Mouse (Mus musculus) stomach, embryonic 16.5 days (tissue): ENCODE data around the gene AC134908.4. TPM values are rescaled to one million over a fixed set of nuclear protein-coding genes. Genes with fewer than 3 reads are reported as not detected.
A peak's percentile ranks its signal among the peaks of the same experiment; 100 is the strongest.

Experiments used
- ATAC-seq: fragments of 200-750 bp; cut with Nextera tagmentation; 2 replicates; pipeline ENCODE4 v1.8.0; 2017; ENCODE audit warnings: moderate number of reproducible peaks, moderate TSS enrichment; ENCODE audit not compliant: insufficient read depth, low FRiP score
- H3K27ac ChIP-seq: fragments of 300-500 bp; sonication (generic); 2 replicates; pipeline ENCODE4 v1.5.1; 2014; ENCODE audit warnings: low read length
- H3K27me3 ChIP-seq: fragments of 300-500 bp; sonication (generic); 2 replicates; pipeline ENCODE4 v1.6.1; 2014; ENCODE audit warnings: low read length, control low read depth, mixed read lengths; ENCODE audit not compliant: control insufficient read depth, insufficient read depth
- H3K36me3 ChIP-seq: fragments of 300-500 bp; sonication (generic); 2 replicates; pipeline ENCODE4 v1.6.1; 2014; ENCODE audit warnings: low read length; ENCODE audit not compliant: control insufficient read depth, insufficient read depth
- H3K4me1 ChIP-seq: fragments of 300-500 bp; sonication (generic); 2 replicates; pipeline ENCODE4 v1.6.1; 2014; ENCODE audit warnings: low read length, control low read depth, mixed read lengths; ENCODE audit not compliant: control insufficient read depth, insufficient read depth
- H3K4me2 ChIP-seq: fragments of 300-500 bp; sonication (generic); 2 replicates; pipeline ENCODE4 v1.6.1; 2014; ENCODE audit warnings: low read depth, low read length, mixed read lengths
- H3K4me3 ChIP-seq: fragments of 300-500 bp; sonication (generic); replicated peaks from 2 replicates; pipeline ENCODE4 v1.5.1; 2014; ENCODE audit warnings: mild to moderate bottlenecking, low read length
- H3K9ac ChIP-seq: fragments of 300-500 bp; sonication (generic); 2 replicates; pipeline ENCODE4 v1.6.1; 2014; ENCODE audit warnings: low read length
- H3K9me3 ChIP-seq: fragments of 300-500 bp; sonication (generic); replicated peaks from 2 replicates; pipeline ENCODE4 v1.6.1; 2016; ENCODE audit warnings: low read length, control low read depth; ENCODE audit not compliant: control insufficient read depth
- WGBS: fragments of 180-500 bp; shearing (Covaris S2); extraction: QIAGEN DNeasy Blood & Tissue Kit; methylation state at CpG from one replicate; pipeline ENCODE4 v1.1.7; 2014; 5-methylcytosine and 5-hydroxymethylcytosine counted together
- polyA plus RNA-seq: library from polyadenylated mRNA; unstranded; fragments of >200 nt; fragmentation: Nextera tagmentation; extraction: Ambion mirVana; gene quantifications from 2 replicates; pipeline ENCODE4 v1.2.1, GENCODE M21; 2015

Gene AC134908.4
- polyA plus RNA-seq, 1 experiment from 2014 or later: not detected

- WGBS: 9% methylated on average over 6 of the region's 6 CpGs
- ATAC-seq: 0 out of 2 replicates have a peak, but pooled peaks have one; percentile 48
Observed at GRCm38 (mm10) chr17:25801029-25801428, 5.6 kb upstream of the AC134908.4 start.

GRCm38 (mm10) chr17:25796951-25797369 lies 1.5 kb upstream of the AC134908.4 start, which contains the start of gene Metrn:
Gene Metrn (minus strand): TSS chr17:25797136.
- Histone ChIP-seq H3K27me3 (no peaks in the 10 kb centered on the region), H3K36me3 (no peaks in the 10 kb centered on the region), H3K9ac (peak within 1 kb of the TSS; percentile 80), H3K4me3 (peak within 1 kb of the TSS; percentile 87), H3K4me1 (peaks cover 31% of the 10 kb centered on the region), H3K9me3 (no peaks in the 10 kb centered on the region), H3K4me2 (peak within 1 kb of the TSS; percentile 93), H3K27ac (peak within 1 kb of the TSS; percentile 27)
- ATAC-seq: peak; percentile 76
- WGBS: under 1% methylated on average over 35 of the region's 35 CpGs

More at GRCm38 (mm10) chr17:25801029-25801428, 5.6 kb upstream of the AC134908.4 start:
- H3K9ac ChIP-seq: no peak overlapping the region
- no peaks in the 10 kb centered on the region for H3K9me3 ChIP-seq
- no peak overlapping the region for H3K4me2 ChIP-seq
- no peak overlapping the region for H3K4me3 ChIP-seq
- peaks cover 5% of the 10 kb centered on the region for H3K4me1 ChIP-seq
- peaks cover 2% of the 10 kb centered on the region; the same call in 1 of the 2 replicates for H3K27me3 ChIP-seq
- no peaks in the 10 kb centered on the region for H3K36me3 ChIP-seq
- no peak overlapping the region for H3K27ac ChIP-seq

- no peak for ATAC-seq
- Histone ChIP-seq H3K9me3 (no peaks in the 10 kb centered on the region), H3K36me3 (no peaks in the 10 kb centered on the region), H3K27ac (peak overlapping the region; percentile 27; the same call in 1 of the 2 replicates), H3K27me3 (no peaks in the 10 kb centered on the region), H3K4me3 (peak overlapping the region; percentile 87), H3K4me2 (peak overlapping the region; percentile 93), H3K4me1 (peaks cover 35% of the 10 kb centered on the region), H3K9ac (peak overlapping the region; percentile 80)
- 1% methylated on average over 37 of the region's 37 CpGs for WGBS
Observed at GRCm38 (mm10) chr17:25796211-25796771, 832 bp upstream of the AC134908.4 start.

- Histone ChIP-seq H3K4me1 (peaks cover 37% of the 10 kb centered on the region), H3K9ac (peak overlapping the region; percentile 80), H3K27me3 (no peaks in the 10 kb centered on the region), H3K4me3 (0 out of 2 replicates have a peak overlapping the region, but pooled peaks have one; percentile 3), H3K27ac (no peak overlapping the region), H3K36me3 (no peaks in the 10 kb centered on the region), H3K4me2 (peak overlapping the region; percentile 93; the same call in 1 of the 2 replicates), H3K9me3 (no peaks in the 10 kb centered on the region)
- WGBS: 88% methylated on average over 17 of the region's 17 CpGs
- no peak for ATAC-seq
Observed at GRCm38 (mm10) chr17:25794998-25795397, 461 bp downstream of the AC134908.4 start.

GRCm38 (mm10) chr17:25794197-25794596 lies 1.3 kb downstream of the AC134908.4 start:
- no peaks in the 10 kb centered on the region for H3K27me3 ChIP-seq
- no peak for ATAC-seq
- H3K36me3 ChIP-seq: no peaks in the 10 kb centered on the region
- no peak overlapping the region for H3K4me2 ChIP-seq
- H3K27ac ChIP-seq: 0 out of 2 replicates have a peak overlapping the region, but pooled peaks have one; percentile 17
- no peak overlapping the region for H3K9ac ChIP-seq
- WGBS: 71% methylated on average over 13 of the region's 13 CpGs
- no peak overlapping the region for H3K4me3 ChIP-seq
- H3K9me3 ChIP-seq: no peaks in the 10 kb centered on the region
- H3K4me1 ChIP-seq: peaks cover 37% of the 10 kb centered on the region

GRCm38 (mm10) chr17:25792615-25793014 lies 2.8 kb downstream of the AC134908.4 start, which contains the start of gene Fam173a:
Gene Fam173a (minus strand): TSS chr17:25792901.
- peak within 1 kb of the TSS; percentile 98 for H3K27ac ChIP-seq
- peaks cover 37% of the 10 kb centered on the region for H3K4me1 ChIP-seq
- H3K9ac ChIP-seq: peak within 1 kb of the TSS; percentile 77
- ATAC-seq: peak; percentile 80
- H3K9me3 ChIP-seq: no peaks in the 10 kb centered on the region
- H3K4me3 ChIP-seq: peak within 1 kb of the TSS; percentile 93
- H3K4me2 ChIP-seq: peak within 1 kb of the TSS; percentile 96
- 0 out of 2 replicates have a peak, but pooled peaks cover under 1% of the 10 kb centered on the region for H3K36me3 ChIP-seq
- under 1% methylated on average over 14 of the region's 14 CpGs for WGBS
- no peaks in the 10 kb centered on the region for H3K27me3 ChIP-seq

GRCm38 (mm10) chr17:25791843-25792527 lies 3.5 kb downstream of the AC134908.4 start:
- peaks cover 37% of the 10 kb centered on the region for H3K4me1 ChIP-seq
- H3K9me3 ChIP-seq: no peaks in the 10 kb centered on the region
- peak overlapping the region; percentile 93 for H3K4me3 ChIP-seq
- peak overlapping the region; percentile 96 for H3K4me2 ChIP-seq
- peak; percentile 74 for ATAC-seq
- H3K36me3 ChIP-seq: 0 out of 2 replicates have a peak, but pooled peaks cover 5% of the 10 kb centered on the region
- peak overlapping the region; percentile 98 for H3K27ac ChIP-seq
- peak overlapping the region; percentile 77 for H3K9ac ChIP-seq
- under 1% methylated on average over 45 of the region's 45 CpGs for WGBS
- no peaks in the 10 kb centered on the region for H3K27me3 ChIP-seq

GRCm38 (mm10) chr17:25791320-25791842 lies 4.1 kb downstream of the AC134908.4 start:
- ATAC-seq: no peak
- Histone ChIP-seq H3K9me3 (no peaks in the 10 kb centered on the region), H3K27ac (peak overlapping the region; percentile 98), H3K4me2 (peak overlapping the region; percentile 96), H3K27me3 (no peaks in the 10 kb centered on the region), H3K4me1 (peaks cover 36% of the 10 kb centered on the region), H3K4me3 (peak overlapping the region; percentile 93), H3K9ac (peak overlapping the region; percentile 77), H3K36me3 (0 out of 2 replicates have a peak, but pooled peaks cover 5% of the 10 kb centered on the region)
- WGBS: 23% methylated on average over 19 of the region's 19 CpGs
